Mouse (Mus musculus): Measurements from ENCODE around the gene Cyp1a1. TPM values are rescaled to one million over a fixed set of nuclear protein-coding genes. Genes with fewer than 3 reads are reported as not detected.
"Not testable (repeated sequence)": the region's sequence is repeated elsewhere in the genome, so short reads cannot be mapped to it uniquely, and the experiment has no call there.

Gene Cyp1a1
- polyA plus RNA-seq, 1 experiment, result not detected

DNA sequence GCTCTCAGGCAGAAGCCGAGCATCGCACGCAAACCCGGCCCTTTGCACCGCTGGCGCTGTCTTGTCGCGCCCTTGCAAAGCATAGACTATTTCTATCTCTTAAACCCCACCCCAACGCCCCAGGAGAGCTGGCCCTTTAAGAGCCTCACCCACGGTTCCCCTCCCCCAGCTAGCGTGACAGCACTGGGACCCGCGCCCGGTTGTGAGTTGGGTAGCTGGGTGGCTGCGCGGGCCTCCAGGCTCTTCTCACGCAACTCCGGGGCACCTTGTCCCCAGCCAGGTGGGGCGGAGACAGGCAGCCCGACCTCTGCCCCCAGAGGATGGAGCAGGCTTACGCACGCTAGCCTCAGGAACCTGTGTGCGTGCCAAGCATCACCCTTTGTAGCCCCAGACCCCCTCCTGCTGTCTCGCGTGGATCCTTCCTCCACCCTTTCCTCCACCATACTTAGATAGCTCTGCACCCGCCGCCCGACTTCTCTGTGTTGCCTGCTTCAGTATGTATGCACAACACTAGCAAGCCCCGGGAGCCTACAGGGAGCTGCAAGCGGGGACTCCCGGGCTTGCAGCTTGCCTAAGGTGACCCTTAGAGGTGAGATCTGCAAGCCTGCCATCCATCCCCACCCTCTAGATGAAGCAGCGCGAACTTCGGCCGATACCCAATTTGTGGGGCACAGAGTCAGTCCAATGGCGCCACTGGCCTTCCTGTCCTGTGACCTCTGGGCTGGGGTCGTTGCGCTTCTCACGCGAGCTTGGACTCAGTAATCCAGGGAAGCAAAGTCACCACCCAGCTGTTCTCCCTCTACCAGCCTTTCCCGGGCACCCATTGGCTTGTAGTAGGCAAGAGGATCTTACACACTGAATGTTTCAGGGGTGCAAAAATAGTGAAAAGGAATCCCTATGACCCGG, 8.9 kb downstream of the Cyp1a1 start:
- Histone ChIP-seq H3K36me3 (replicated peaks; ENCODE audit: low read length) (no peaks in the 10 kb centered on the region), H3K4me1 (peaks cover 77% of the 10 kb centered on the region), H3K4me3 (replicated peaks) (peak overlapping the region; percentile 84), H3K9me3 (no peaks in the 10 kb centered on the region), H3K27me3 (replicated peaks) (peaks cover 71% of the 10 kb centered on the region)
- TF ChIP-seq GATA1 (IDR thresholded peaks at IDR 0.05; ENCODE audit: borderline replicate concordance, low read length) (no peak), FLI1 (IDR thresholded peaks at IDR 0.05; ENCODE audit: low read length) (no peak)

DNA sequence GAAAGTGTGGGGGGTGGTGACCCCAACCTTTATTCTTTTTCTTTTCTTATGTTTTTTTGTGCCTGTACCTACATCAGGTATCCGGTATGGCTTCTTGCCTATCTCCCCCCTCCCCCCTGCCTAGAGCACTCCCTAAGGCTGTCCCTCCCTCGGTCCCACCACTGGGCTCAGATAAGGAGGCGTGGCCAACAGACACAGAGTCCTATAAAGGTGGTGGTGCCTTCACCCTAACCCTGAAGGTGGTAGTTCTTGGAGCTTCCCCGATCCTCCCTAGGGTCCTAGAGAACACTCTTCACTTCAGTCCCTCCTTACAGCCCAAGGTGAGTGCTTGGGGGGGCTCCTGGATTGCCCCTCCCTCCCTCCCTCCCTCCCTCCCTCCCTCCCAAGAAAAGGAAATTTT, 9.7 kb downstream of the Cyp1a1 start:
- H3K4me1 ChIP-seq, result peaks cover 77% of the 10 kb centered on the region
- no peak overlapping the region for H3K4me3 ChIP-seq (replicated peaks)
- H3K36me3 ChIP-seq (replicated peaks; ENCODE audit: low read length), result no peaks in the 10 kb centered on the region
- peaks cover 70% of the 10 kb centered on the region for H3K27me3 ChIP-seq (replicated peaks)
- TF ChIP-seq FLI1 (IDR thresholded peaks at IDR 0.05; ENCODE audit: low read length) (no peak), GATA1 (IDR thresholded peaks at IDR 0.05; ENCODE audit: borderline replicate concordance, low read length) (no peak)
- no peaks in the 10 kb centered on the region for H3K9me3 ChIP-seq

DNA sequence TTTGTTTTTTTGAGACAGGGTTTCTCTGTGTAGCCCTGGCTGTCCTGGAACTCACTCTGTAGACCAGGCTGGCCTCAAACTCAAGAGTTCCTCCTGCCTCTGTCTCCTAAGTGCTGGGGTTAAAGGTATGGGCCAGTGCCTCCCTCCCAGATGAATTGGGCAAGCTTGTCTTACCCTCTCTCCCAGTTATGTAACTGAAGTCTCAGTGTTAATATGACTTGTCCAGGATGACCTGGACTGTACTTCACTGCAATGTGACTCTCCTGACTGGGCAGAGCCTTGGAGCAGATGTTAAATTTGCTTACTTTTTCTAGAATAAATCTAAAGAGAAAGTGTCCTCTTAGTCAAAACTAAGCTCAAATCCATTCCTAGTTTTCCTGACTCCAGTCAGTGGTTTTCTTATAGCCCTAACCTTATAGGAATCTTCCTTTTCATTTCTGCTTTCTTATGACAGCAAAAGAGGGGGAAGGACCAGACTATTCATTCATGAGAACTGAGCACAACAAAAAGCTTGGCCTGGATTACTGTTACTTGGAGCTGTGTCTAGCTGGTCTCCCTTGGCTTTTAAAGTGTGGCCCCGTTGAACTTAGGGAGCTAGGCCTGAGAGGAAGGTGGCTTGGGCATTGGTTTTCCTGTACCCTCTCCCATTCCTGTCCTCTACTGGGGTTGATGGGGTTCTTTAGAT, 10.9 kb downstream of the Cyp1a1 start:
- H3K9me3 ChIP-seq, result no peaks in the 10 kb centered on the region
- H3K36me3 ChIP-seq (replicated peaks; ENCODE audit: low read length), result no peaks in the 10 kb centered on the region
- TF ChIP-seq GATA1 (IDR thresholded peaks at IDR 0.05; ENCODE audit: borderline replicate concordance, low read length), result no peak
- no peak for TF ChIP-seq FLI1 (IDR thresholded peaks at IDR 0.05; ENCODE audit: low read length)
- peaks cover 67% of the 10 kb centered on the region for H3K4me1 ChIP-seq
- H3K4me3 ChIP-seq (replicated peaks), result no peak overlapping the region
- peaks cover 67% of the 10 kb centered on the region for H3K27me3 ChIP-seq (replicated peaks)

- Histone ChIP-seq H3K36me3 (replicated peaks; ENCODE audit: low read length) (peaks cover 4% of the 10 kb centered on the region), H3K27me3 (replicated peaks) (peaks cover 11% of the 10 kb centered on the region), H3K9me3 (no peaks in the 10 kb centered on the region; the same call in 1 of the 2 replicates), H3K4me3 (replicated peaks) (no peak overlapping the region), H3K4me1 (peaks cover 36% of the 10 kb centered on the region)
- TF ChIP-seq GATA1 (IDR thresholded peaks at IDR 0.05; ENCODE audit: borderline replicate concordance, low read length) (no peak), FLI1 (IDR thresholded peaks at IDR 0.05; ENCODE audit: low read length) (no peak)
These were observed 18.8 kb downstream of the Cyp1a1 start for GRCm38 (mm10) chr9:57706496-57706895.

DNA sequence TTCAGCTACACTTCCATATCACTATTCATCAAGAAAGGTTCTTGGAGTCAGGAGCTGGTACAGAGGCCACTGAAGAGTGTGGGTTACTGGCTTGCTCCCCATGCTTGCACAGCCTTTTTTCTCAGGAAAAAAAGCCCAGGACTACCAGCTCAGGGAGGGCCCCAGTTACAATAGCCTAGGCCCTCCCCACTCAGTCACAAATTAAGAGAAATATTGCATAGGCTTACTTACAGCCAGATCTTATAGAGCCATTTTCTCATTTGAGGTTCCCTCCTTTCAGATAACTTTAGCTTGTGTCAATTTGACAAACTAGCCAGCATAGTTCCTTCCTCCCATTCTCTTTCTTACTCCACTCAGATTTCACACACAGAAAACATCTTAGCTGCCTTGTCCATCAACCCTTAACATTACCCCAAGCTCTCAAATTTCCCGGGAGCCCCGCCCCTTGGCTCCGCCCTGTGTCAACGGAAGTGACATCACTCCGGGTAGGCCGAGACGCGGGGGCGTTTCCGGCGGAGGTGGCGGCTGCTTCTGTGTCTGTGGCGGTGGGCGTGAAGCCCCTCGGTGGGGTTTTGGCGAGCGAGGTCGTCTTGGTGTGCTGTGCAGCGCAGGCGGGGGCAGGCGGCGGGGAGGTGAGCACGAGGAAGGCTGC, 20.5 kb downstream of the Cyp1a1 start, which contains the start of gene Edc3:
Gene Edc3, plus strand, starts transcription at position 473 of the 652 bp plus-strand sequence.
- peak within 1 kb of the TSS; percentile 99 for H3K4me3 ChIP-seq (replicated peaks)
- H3K27me3 ChIP-seq (replicated peaks), result no peaks in the 10 kb centered on the region
- TF ChIP-seq FLI1 (IDR thresholded peaks at IDR 0.05; ENCODE audit: low read length) (peak; percentile 78), GATA1 (IDR thresholded peaks at IDR 0.05; ENCODE audit: borderline replicate concordance, low read length) (no peak)
- H3K36me3 ChIP-seq (replicated peaks; ENCODE audit: low read length), result peaks cover 17% of the 10 kb centered on the region
- no peaks in the 10 kb centered on the region; the same call in 1 of the 2 replicates for H3K9me3 ChIP-seq
- H3K4me1 ChIP-seq, result peaks cover 35% of the 10 kb centered on the region

- H3K9me3 ChIP-seq, result no peaks in the 10 kb centered on the region; the same call in 1 of the 2 replicates
- H3K27me3 ChIP-seq (replicated peaks), result no peaks in the 10 kb centered on the region
- H3K36me3 ChIP-seq (replicated peaks; ENCODE audit: low read length), result peaks cover 23% of the 10 kb centered on the region
- peak overlapping the region; percentile 99 for H3K4me3 ChIP-seq (replicated peaks)
- TF ChIP-seq FLI1 (IDR thresholded peaks at IDR 0.05; ENCODE audit: low read length) (no peak), GATA1 (IDR thresholded peaks at IDR 0.05; ENCODE audit: borderline replicate concordance, low read length) (no peak)
- H3K4me1 ChIP-seq, result peaks cover 39% of the 10 kb centered on the region
These were observed 21.1 kb downstream of the Cyp1a1 start for GRCm38 (mm10) chr9:57708720-57709274.

- not testable (repeated sequence) for H3K9me3 ChIP-seq; H3K27me3 ChIP-seq (replicated peaks)
- H3K36me3 ChIP-seq (replicated peaks; ENCODE audit: low read length), result peaks cover 37% of the 10 kb centered on the region
- peaks cover 33% of the 10 kb centered on the region for H3K4me1 ChIP-seq
- H3K4me3 ChIP-seq (replicated peaks), result peak overlapping the region; percentile 51
These were observed 22.5 kb downstream of the Cyp1a1 start for GRCm38 (mm10) chr9:57710214-57710613.

GRCm38 (mm10) chr9:57712194-57712593, 24.5 kb downstream of the Cyp1a1 start:
- Histone ChIP-seq H3K9me3 (no peaks in the 10 kb centered on the region; the same call in 1 of the 2 replicates), H3K4me3 (replicated peaks) (no peak overlapping the region), H3K27me3 (replicated peaks) (no peaks in the 10 kb centered on the region), H3K36me3 (replicated peaks; ENCODE audit: low read length) (peaks cover 57% of the 10 kb centered on the region), H3K4me1 (peaks cover 36% of the 10 kb centered on the region)
- TF ChIP-seq FLI1 (IDR thresholded peaks at IDR 0.05; ENCODE audit: low read length) (no peak), GATA1 (IDR thresholded peaks at IDR 0.05; ENCODE audit: borderline replicate concordance, low read length) (no peak)

- Histone ChIP-seq H3K9me3 (no peaks in the 10 kb centered on the region), H3K27me3 (replicated peaks) (no peaks in the 10 kb centered on the region), H3K4me1 (peaks cover 29% of the 10 kb centered on the region), H3K36me3 (replicated peaks; ENCODE audit: low read length) (peaks cover 97% of the 10 kb centered on the region), H3K4me3 (replicated peaks) (no peak overlapping the region)
- TF ChIP-seq FLI1 (IDR thresholded peaks at IDR 0.05; ENCODE audit: low read length), result no peak
- no peak for TF ChIP-seq GATA1 (IDR thresholded peaks at IDR 0.05; ENCODE audit: borderline replicate concordance, low read length)
These were observed 30.7 kb downstream of the Cyp1a1 start for GRCm38 (mm10) chr9:57718408-57718807.

Measured in megakaryocyte, embryonic 14.5 days (primary cell).